Mouse (Mus musculus) left cerebral cortex, postnatal 14 days (tissue): ENCODE results near the gene Atf2. TPM values are rescaled to one million over a fixed set of nuclear protein-coding genes. Genes with fewer than 3 reads are reported as not detected.
"Not testable (repeated sequence)": the region's sequence is repeated elsewhere in the genome, so short reads cannot be mapped to it uniquely, and the experiment has no call there.

ENCODE experiments used
- DNase-seq, 2 experiments: peaks; one replicate each; pipeline ENCODE4 v3.0.0; 2021 to 2022; ENCODE audit warnings: low spot score in 2 of 2, mixed read lengths in 1 of 2
- intact Hi-C: fragments of 180-260 bp; cut with DNase I; formaldehyde crosslinking; loops from one replicate; pipeline ENCODE4 v1.15.1; 2025
- long read RNA-seq, 2 experiments: library from polyadenylated mRNA; stranded (forward); transcript quantifications; one replicate each; pipeline ENCODE4 v2.0.0; 2021
- total RNA-seq, 2 experiments: library from RNA; stranded (reverse); gene quantifications; 2 replicates each; pipeline ENCODE4 v1.2.3; 2021

Atf2 gene
- total RNA-seq = 100 to 1,000 TPM; 147 to 152 TPM
- long read RNA-seq, experiment 1, full-length matches to known transcripts = 33 of 72 reads
- long read RNA-seq, experiment 1, partial matches to known transcripts = 3 of 72 reads
- long read RNA-seq, experiment 1, other reads (novel, unspliced or antisense) = 36 of 72 reads
- long read RNA-seq, experiment 2, full-length matches to known transcripts = 31 of 56 reads
- long read RNA-seq, experiment 2, partial matches to known transcripts = 3 of 56 reads
- long read RNA-seq, experiment 2, other reads (novel, unspliced or antisense) = 22 of 56 reads

DNA sequence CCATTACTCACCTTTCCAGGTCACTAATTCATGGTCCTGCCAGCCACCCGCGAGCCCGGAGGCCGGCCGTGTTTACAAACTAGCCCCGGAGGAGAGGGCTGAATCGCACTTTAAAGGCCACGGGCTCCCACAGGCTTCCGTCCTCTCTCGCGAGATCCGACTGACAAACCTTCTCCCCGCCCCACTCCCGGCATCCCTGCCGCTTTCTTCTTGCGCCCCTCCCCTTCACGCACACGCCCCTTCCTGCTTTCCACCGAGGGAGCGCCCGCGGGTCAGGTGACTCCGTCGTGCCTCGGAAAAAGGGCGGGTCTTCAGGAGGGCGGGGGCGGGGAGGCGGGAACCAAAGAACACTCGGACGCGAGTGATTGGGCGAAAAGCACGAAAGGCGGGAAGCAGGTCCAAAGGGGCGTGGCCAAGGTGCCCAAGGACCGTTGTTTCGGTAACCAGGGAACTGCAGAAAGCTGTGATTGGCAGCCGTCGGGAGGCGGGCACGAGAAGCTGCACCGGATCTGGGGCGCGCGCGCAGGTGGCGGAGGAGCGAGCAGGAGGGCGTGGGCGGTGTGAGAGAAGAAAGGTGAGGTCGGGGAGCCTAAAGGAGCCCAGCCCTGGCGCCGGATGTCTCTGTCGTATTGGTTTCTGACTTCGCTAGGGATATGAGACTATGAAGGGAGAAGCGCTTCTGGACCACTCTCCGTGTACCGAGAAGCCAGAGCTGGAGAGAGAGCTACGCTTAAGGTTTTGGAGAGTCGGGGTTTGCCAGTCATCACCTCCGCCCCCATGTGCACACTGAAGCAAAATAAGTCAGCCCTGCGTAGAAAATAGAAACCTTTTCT lies at the start of gene Atf2:
TSS of gene Atf2 (minus strand) at position 176 of the 833 bp plus-strand sequence.
- peak; percentile 99 for DNase-seq
- intact Hi-C loops = loop anchor here (10.0 kb wide), 1 partner anchor 318 kb away; no protein-coding TSS in a partner anchor

DNA sequence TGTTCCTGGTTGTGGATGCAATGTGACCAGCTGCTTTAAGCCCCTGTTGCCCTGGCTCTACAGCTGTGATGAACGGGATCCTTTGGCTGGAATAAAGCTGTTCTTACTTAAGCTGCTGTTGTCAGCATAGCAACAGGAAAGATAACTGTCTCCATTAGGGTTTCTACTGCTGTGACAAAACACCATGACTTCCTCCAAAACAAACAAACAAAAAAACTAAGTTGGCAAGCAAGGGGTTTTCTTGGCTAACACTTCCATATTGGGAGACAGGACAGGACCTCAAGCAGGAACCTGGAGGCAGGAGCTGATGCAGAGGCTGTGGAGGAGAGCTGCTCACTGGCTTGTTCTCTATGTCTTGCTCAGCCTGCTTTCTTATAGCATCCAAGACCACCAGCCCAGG lies 48.8 kb upstream of the Atf2 start:
- intact Hi-C loops = no loop called here
- DNase-seq = no peak

DNA sequence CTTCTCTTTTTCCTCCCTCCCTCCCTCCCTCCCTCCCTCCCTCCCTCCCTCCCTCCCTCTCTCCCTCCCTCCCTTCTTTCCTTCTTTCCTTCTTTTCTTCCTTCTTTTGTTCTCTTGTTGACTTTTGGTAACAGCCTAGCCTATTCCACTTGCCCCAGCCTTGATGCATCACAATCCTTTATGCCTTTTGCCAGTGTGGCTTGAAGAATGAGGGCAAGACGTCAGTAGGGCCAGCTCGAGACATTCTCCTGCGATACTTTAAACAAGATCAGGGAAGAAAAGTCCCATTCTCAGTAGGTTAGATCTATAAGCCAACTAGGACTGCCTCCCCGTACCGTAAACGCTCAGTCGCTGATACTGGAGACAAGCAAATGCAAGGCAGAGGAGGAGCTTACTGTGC lies 48.0 kb upstream of the Atf2 start:
- intact Hi-C loops = no loop called here
- no peak for DNase-seq

DNA sequence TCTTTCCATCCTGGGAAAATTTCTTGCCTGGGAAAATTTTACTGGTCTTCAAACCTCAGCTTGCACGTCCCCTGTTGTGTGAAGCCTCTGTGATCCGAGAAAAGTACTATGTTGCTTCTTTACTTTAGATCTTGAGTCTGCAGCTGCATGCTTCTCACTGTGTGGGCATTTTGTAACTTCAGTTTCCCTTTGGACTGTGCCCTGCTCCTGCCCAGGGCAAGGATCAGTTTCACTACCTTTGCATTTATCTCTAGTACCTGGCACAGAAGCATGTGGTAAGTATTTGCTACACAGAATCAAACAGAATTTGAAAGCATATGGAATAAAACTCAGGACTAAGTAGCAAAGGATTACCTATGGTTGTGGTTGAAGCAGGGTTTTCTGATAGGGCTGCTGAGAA lies 46.5 kb upstream of the Atf2 start:
- no peak for DNase-seq
- intact Hi-C loops = no loop called here

DNA sequence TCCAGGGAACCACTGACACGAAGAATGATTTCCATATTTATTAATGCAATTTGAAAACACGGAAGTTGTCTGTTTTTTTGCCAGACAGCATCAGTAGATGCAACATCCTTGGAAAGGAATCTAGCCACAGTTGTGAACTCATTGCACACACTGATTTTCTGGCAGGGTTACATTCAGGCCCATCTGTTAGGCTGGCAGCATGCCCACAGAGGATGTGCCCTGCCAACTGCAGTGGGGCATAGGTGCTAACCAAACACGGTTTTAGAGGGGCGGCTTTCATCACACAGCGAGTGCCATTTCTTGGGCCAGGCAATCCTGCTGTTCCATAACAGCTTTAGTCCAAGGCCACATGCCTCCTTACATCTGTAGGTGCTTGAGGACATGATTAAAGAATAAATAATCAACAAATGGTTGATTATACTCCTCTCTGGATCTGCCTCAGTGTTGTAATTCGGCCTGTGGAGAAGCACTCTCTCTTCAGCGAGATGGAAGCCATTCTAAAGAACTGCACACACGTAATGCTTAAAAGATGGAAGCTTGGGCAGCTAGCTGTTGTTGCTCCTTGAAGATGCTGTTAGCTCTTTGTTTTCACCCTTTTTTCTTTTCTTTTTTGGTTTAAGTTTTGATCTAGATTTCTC lies 40.4 kb upstream of the Atf2 start:
- DNase-seq = peak in 1 of 2 experiments; percentile 24
- intact Hi-C loops = no loop called here

DNA sequence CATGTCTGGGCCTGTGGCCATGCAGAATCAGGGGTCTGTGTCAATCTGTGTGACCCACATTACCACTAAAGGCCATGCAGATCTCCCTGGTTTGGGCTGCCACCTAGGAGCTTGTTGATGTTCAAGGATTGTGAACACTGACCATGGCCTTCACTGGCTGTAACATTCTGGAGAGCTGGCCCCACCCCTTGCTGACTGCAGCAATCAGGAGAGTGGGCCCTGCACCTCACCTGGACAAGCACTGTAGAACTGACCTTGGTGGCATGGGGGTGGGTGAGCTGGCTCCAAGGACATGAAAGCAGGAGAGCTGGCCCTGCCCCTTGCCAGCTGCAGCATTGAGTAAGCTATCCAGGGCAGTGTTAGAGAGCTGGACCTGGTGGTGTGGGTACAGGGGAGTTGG lies 35.3 kb upstream of the Atf2 start:
- intact Hi-C loops = loop anchor here (5.0 kb wide), 1 partner anchor 70 kb away; no protein-coding TSS in a partner anchor
- no peak for DNase-seq

DNA sequence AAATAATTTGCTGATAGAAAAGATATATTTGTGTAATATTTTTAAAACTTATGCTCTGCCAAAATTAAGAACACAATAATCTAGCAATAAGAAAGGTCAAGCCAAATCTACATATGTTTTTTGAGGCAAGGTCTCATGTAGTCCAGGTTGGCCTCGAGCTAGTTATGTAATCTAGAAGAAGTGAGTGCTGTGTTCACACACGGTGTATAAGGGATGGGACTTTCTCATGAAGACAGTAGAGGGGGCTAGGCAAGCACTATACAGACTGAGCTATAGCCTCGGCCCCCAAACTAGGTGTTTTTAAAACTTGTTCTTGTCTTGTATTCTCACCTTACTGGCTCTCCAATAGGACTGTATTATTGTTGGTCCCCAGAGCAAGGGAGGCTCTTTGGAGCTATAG lies 33.1 kb upstream of the Atf2 start:
- no peak for DNase-seq
- intact Hi-C loops = loop anchor here (5.0 kb wide), 1 partner anchor 72 kb away; no protein-coding TSS in a partner anchor

DNA sequence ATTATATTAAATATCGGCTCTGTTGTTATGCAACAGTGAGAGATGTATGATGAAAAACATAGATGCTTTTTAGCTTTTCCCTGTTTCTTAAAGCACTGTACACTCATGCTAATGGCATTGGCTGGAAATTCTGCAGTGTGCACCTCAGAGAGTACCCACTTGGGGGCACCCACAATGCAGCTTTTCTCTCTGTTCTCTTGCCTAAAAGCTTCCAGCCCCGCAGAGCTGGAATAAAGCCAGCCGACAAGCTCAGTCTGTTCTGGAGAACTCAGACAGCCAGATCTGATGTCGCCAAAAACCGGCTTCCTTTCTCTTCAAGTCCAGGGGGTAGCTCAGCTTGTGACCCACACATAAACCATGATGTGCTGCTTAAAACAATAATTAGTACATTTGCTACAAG lies 32.6 kb upstream of the Atf2 start:
- peak; percentile 93 to 94 for DNase-seq
- intact Hi-C loops = loop anchor here (5.0 kb wide), 1 partner anchor 72 kb away; no protein-coding TSS in a partner anchor

DNA sequence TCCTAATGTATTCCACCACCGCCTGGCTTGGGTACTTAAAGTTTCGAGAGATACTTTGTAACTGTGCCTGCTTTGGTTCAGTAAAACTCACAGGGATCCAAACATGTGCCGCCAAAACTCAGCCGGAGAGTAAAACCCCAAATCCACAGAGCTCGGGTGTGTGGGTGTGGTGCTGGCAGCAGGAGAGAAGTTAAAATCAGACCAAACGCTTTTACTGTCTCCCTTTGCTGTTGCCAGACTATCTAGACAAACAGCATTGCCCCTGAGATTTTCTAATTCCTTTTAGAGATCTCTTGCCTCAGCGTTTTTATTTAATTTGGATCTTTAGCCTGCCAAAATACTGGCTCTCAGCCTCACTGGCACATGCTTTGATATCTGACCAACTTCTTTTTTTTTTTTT lies 27.2 kb upstream of the Atf2 start:
- intact Hi-C loops = no loop called here

DNA sequence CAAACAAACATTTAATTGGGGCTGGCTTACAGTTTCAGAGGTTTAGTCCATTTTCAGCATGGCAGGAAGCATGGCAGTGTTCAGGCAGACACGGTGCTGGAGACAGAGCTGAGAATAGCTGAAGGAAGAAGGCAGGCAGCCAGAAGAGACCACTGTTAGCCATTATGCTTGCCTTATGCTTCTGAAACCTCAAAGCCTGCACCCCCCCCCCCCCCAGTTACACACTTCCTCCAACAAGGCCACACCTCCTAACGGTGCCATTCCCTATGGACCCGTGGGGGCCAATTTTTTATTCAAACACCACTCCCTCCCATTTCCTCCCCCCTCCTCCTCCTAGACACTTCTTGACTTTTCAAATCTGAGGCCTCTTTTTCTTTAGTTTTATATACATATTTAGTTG lies 19.8 kb upstream of the Atf2 start:
- no peak for DNase-seq
- intact Hi-C loops = no loop called here

More for the DNA sequence above, 27.2 kb upstream of the Atf2 start:
- DNase-seq = peak; percentile 57 to 63

DNA sequence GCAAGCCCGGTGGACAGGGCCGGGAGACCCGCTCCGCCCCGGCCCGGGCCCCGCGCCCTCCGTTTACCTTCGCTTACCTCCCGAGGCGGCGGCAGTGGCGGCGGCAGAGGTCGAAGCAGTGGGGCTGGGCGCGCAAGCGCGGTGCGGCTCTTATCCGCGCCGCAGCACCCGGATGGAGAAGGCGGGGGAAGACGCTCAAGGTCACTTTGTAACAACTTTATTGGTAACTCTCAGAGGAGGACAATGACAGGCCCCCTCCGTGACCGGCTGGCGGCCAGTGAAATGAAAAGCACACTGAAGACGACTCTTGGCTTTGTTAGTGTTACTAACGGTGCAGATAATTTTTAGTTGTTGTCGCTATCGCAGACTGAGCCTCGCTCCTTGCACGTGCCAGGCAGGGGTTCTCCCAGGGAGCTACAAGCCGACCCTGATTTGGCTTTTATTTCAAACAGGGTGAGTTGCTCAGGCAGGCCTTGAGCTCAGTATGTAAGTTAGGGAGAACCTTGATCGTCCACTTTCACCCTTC lies 18.8 kb upstream of the Atf2 start, which contains the start of gene Atp5g3:
TSS of gene Atp5g3 (minus strand) at position 152 of the 526 bp plus-strand sequence.
- intact Hi-C loops = no loop called here

DNA sequence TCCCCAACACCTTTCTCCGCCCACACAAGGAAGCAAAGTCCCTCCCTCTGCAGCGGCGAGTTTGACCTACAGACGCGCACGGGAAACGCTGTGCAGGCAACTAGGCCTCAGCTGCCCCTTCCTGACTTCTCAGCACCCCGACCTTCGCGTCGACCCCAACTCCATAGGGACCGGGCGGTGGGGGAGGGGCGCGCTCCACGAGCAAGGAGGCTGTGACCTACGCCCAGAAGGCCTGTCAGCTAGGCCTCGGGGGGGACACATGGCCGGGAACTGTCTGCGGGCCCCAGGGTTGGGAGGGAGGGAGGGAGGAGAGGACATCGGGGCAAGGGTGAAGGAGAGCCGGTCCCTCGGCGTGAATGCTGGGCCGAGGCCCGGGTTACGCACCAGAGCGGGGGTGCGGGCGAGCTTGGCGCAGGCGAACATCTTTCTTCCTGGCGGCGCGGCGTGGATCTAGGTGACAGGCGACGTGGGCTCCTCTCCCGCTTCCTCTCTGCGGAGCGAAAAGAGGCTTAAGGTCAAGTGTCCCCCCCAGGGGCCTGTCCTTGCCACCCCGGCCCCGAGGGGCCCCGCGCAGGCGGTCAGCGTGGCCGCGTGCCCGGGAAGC lies 18.2 kb upstream of the Atf2 start:
- DNase-seq = peak; percentile 30 to 31
- intact Hi-C loops = no loop called here

More for the DNA sequence above, 18.8 kb upstream of the Atf2 start, which contains the start of gene Atp5g3:
- peak; percentile 92 to 93 for DNase-seq

DNA sequence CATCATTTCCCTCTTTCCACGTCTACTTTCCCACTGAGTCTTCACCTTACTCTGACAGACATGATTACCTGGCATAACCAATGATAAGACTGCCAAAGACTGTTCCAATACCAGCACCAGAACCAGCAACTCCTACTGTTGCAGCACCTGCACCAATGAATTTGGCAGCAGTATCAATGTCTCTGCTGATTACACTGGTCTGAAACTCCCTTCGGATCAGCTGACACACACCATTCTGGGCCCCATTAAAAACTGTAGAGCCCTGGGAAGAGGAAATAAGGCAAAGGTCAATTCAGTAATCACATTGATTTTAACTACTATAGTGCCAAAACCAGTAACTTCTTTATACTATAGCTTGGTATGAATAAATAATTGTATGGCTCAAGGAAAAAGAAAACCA lies 16.7 kb upstream of the Atf2 start:
- intact Hi-C loops = no loop called here
- DNase-seq = no peak

DNA sequence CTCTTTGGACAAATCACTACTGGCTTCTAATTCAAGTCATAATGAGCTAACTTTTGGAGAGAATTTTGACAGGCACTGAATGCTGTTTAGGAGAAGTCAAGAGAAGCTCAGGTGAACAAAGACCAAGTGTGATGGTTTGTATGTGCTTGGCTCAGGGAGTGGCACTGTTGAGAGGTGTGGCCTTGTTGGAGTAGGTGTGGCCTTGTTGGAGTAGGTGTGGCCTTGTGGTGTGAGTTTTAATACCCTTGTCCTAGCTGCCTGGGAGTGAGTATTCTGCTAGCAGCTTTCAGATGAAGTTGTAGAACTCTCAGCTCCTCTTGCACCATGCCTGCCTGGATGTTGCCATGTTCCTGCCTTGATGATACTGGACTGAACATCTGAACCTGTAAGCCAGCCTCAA lies 12.2 kb upstream of the Atf2 start:
- intact Hi-C loops, DNase-seq: not testable (repeated sequence)

DNA sequence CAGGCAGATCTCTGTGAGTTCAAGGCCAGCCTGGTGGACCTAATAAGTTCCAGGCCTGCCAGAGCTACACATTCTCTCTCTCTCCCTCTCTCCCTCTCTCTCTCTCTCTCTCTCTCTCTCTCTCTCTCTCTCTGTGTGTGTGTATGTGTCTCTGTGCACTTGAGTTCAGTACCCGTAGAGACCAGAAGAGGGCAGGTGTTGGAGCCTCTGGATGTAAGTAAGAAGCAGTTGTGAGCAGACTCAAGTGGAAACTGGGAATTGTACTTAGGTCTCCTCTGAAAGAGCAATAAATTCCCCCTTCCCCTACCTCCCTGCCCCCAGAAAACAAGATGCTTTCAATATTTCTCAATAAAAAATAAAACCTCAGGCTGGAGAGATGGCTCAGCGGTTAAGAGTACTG lies 11.1 kb upstream of the Atf2 start:
- no peak for DNase-seq
- intact Hi-C loops = no loop called here

DNA sequence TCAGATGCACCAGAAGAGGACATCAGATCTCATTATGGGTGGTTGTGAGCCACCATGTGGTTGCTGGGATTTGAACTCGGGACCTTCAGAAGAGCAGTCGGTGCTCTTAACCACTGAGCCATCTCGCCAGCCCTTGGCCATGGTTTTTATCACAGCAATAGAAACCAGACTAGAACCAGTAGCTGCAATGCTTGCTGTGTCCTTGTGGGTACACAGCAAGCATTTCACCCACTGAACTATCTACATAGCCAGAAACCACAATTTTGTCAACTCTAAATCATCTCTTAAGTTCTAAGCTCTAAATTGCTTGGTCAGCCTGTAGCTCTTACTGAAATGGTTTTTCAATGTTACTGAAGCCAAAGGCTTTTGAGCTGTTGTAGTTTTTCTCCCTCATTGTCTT lies 9.9 kb upstream of the Atf2 start:
- intact Hi-C loops, DNase-seq: not testable (repeated sequence)

DNA sequence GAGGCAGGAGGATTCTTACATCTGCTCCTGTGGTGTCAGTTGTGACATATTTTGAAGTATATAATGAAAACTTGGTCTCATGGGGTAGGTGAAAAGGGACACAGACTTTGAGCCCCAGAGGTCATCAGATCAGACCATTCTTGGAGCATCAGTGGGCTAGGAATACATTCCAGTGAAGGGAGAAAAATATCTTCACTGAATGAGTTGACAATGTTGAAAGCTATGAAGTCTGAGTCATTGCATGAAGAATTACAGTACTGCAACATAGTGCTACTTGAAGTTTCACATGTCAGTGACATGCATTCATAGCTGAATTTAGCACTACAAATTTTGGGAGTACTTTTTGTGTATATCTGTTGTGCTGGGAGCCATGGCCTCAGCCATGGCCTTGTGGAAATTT lies 8.7 kb upstream of the Atf2 start:
- no peak for DNase-seq
- intact Hi-C loops = no loop called here

DNA sequence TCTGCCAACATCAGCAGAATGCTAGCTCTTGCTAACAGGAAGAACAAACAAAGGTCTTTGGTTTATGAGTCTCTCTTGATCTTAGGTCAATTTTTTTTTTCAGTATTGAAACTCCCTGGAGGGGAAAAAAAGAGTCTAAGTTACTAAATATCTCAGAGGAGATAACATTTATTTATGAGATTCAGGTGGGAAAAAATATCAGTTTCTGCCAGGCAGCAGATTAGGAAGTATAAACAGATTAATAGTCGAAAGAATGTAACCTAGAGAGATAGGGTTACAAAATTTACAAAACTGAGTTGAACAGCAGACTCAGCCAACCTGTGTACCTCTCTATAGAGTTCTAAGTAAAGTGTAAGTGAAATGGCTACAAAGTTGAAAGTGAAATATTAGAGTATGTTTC lies 7.9 kb upstream of the Atf2 start:
- DNase-seq = no peak
- intact Hi-C loops = no loop called here

DNA sequence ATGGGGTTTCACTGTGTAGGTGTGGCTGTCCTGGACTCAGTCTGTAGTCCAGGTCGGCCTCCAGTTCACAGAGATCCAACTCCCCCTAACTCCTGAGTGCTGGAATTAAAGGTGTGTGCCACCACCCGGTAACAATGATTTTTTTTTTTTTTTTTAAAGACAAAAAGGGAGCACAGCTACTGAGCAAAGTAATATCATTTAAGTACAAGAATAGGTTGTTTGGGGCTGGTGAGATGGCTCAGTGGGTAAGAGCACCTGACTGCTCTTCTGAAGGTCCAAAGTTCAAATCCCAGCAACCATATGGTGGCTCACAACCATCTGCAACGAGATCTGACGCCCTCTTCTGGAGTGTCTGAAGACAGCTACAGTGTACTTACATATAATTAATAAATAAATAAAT lies 4.5 kb upstream of the Atf2 start:
- DNase-seq = not testable (repeated sequence)
- intact Hi-C loops = loop anchor here (10.0 kb wide), 1 partner anchor 322 kb away; no protein-coding TSS in a partner anchor
